Mouse (Mus musculus) testis, adult 2 months (tissue): ENCODE data around the gene Nav2.

ENCODE experiments used
- CTCF ChIP-seq: fragments of 200-500 bp; IDR thresholded peaks from 2 replicates; pipeline ENCODE4 v1.5.1; 2012; ENCODE audit warnings: low read depth, mild to moderate bottlenecking, inconsistent platforms, low read length, moderate library complexity; ENCODE audit not compliant: control insufficient read depth, insufficient read depth, insufficient replicate concordance
- POLR2A ChIP-seq: fragments of 200-500 bp; IDR thresholded peaks from 2 replicates; pipeline ENCODE4 v1.6.1; 2012; ENCODE audit warnings: low read depth, mild to moderate bottlenecking, inconsistent platforms, low read length, moderate library complexity; ENCODE audit not compliant: control insufficient read depth

DNA sequence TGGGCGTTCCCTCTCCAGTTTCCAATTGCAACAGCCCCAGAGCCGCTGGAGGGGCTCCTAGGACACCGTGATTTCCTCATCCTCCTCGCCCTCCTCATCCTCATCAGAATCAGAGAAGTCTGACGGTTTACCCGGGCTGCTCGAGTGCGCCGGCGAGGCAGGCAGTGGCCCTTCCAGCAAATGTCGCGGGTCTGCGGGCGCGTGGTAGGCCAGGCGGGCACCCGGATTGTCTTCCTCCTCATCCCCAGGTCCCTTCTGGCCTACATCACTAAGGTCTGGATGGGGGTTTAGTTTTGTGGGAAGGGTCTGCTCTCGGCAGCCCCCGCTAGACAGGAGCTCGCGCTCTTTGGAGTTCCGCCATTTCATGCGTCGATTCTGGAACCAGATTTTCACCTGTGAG is 723.9 kb downstream of the Nav2 start:
- TF ChIP-seq CTCF (no peak), POLR2A (no peak)
